Mouse (Mus musculus): ENCODE data around the gene Myt1l. TPM values are rescaled to one million over a fixed set of nuclear protein-coding genes. Genes with fewer than 3 reads are reported as not detected.
A peak's percentile ranks its signal among the peaks of the same experiment; 100 is the strongest.

Myt1l gene
- 233 and 237 TPM in 2 replicates for polyA plus RNA-seq (2015; fragmentation: Nextera tagmentation; extraction: Ambion mirVana)

- peak within 1 kb of the TSS; percentile 41 for H3K4me3 ChIP-seq
- peaks cover 26% of the 10 kb centered on the region for H3K4me1 ChIP-seq (replicated peaks)
- peak within 1 kb of the TSS; percentile 67 for H3K9ac ChIP-seq
- H3K36me3 ChIP-seq: no peaks in the 10 kb centered on the region
- peak; percentile 23 for ATAC-seq (ENCODE audit: low FRiP score, low read depth)
- whole genome bisulfite sequencing: 8% methylated on average over 13 of the region's 13 CpGs
- peak within 1 kb of the TSS; percentile 68 for H3K4me2 ChIP-seq
- no peaks in the 10 kb centered on the region for H3K9me3 ChIP-seq
- H3K27ac ChIP-seq (replicated peaks): peak within 1 kb of the TSS; percentile 98
- no peaks in the 10 kb centered on the region for H3K27me3 ChIP-seq
These were observed at the start of gene Myt1l for GRCm38 (mm10) chr12:29528031-29528771. Myt1l (plus strand) TSS chr12:29528384.

- H3K4me3 ChIP-seq: no peak overlapping the region
- 79% methylated on average over 10 of the region's 10 CpGs for WGBS
These were observed 41.7 kb upstream of the Myt1l start for GRCm38 (mm10) chr12:29486424-29487035.

GRCm38 (mm10) chr12:29526236-29526644 lies 1.9 kb upstream of the Myt1l start:
- peak overlapping the region; percentile 98 for H3K27ac ChIP-seq (replicated peaks)
- peaks cover 14% of the 10 kb centered on the region for H3K4me1 ChIP-seq (replicated peaks)
- peak overlapping the region; percentile 68 for H3K4me2 ChIP-seq
- no peaks in the 10 kb centered on the region for H3K27me3 ChIP-seq
- H3K4me3 ChIP-seq: peak overlapping the region; percentile 23
- no peaks in the 10 kb centered on the region for H3K36me3 ChIP-seq
- peak; percentile 78 for ATAC-seq (ENCODE audit: low FRiP score, low read depth)
- H3K9ac ChIP-seq: peak overlapping the region; percentile 45
- no peaks in the 10 kb centered on the region for H3K9me3 ChIP-seq
- 3% methylated on average over 6 of the region's 6 CpGs for WGBS

More at GRCm38 (mm10) chr12:29486424-29487035, 41.7 kb upstream of the Myt1l start:
- Histone ChIP-seq H3K9me3 (no peaks in the 10 kb centered on the region; the same call in 1 of the 2 replicates), H3K4me2 (no peak overlapping the region), H3K36me3 (no peaks in the 10 kb centered on the region), H3K27ac (replicated peaks) (no peak overlapping the region), H3K9ac (no peak overlapping the region), H3K4me1 (replicated peaks) (no peaks in the 10 kb centered on the region), H3K27me3 (no peaks in the 10 kb centered on the region)
- no peak for ATAC-seq (ENCODE audit: low FRiP score, low read depth)

- under 1% methylated on average over 27 of the region's 27 CpGs for WGBS
- ATAC-seq (ENCODE audit: low FRiP score, low read depth): peak; percentile 83
These were observed 979 bp upstream of the Myt1l start for GRCm38 (mm10) chr12:29527048-29527761.

GRCm38 (mm10) chr12:29530241-29530725 lies 2.1 kb downstream of the Myt1l start:
- Histone ChIP-seq H3K27me3 (no peaks in the 10 kb centered on the region), H3K9me3 (no peaks in the 10 kb centered on the region), H3K36me3 (no peaks in the 10 kb centered on the region), H3K4me3 (peak overlapping the region; percentile 41), H3K27ac (replicated peaks) (peak overlapping the region; percentile 95), H3K9ac (peak overlapping the region; percentile 64), H3K4me2 (peak overlapping the region; percentile 57), H3K4me1 (replicated peaks) (peaks cover 34% of the 10 kb centered on the region)
- WGBS: 2% methylated on average over 6 of the region's 6 CpGs
- ATAC-seq (ENCODE audit: low FRiP score, low read depth): no peak

More at GRCm38 (mm10) chr12:29527048-29527761, 979 bp upstream of the Myt1l start:
- peak overlapping the region; percentile 98 for H3K27ac ChIP-seq (replicated peaks)
- H3K36me3 ChIP-seq: no peaks in the 10 kb centered on the region
- peak overlapping the region; percentile 67 for H3K9ac ChIP-seq
- no peaks in the 10 kb centered on the region for H3K27me3 ChIP-seq
- H3K4me2 ChIP-seq: peak overlapping the region; percentile 68
- no peaks in the 10 kb centered on the region for H3K9me3 ChIP-seq
- peaks cover 17% of the 10 kb centered on the region for H3K4me1 ChIP-seq (replicated peaks)
- H3K4me3 ChIP-seq: peak overlapping the region; percentile 41

GRCm38 (mm10) chr12:29530823-29531222 lies 2.6 kb downstream of the Myt1l start:
- Histone ChIP-seq H3K9me3 (no peaks in the 10 kb centered on the region), H3K27ac (replicated peaks) (peak overlapping the region; percentile 95), H3K9ac (peak overlapping the region; percentile 64), H3K27me3 (no peaks in the 10 kb centered on the region), H3K4me1 (replicated peaks) (peaks cover 29% of the 10 kb centered on the region), H3K4me3 (peak overlapping the region; percentile 41), H3K36me3 (no peaks in the 10 kb centered on the region), H3K4me2 (peak overlapping the region; percentile 57)
- ATAC-seq (ENCODE audit: low FRiP score, low read depth): no peak
- 43% methylated on average over 7 of the region's 7 CpGs for WGBS

- Histone ChIP-seq H3K36me3 (no peaks in the 10 kb centered on the region), H3K9ac (peak overlapping the region; percentile 75), H3K4me3 (peak overlapping the region; percentile 50), H3K27ac (replicated peaks) (peak overlapping the region; percentile 94), H3K27me3 (no peaks in the 10 kb centered on the region), H3K4me1 (replicated peaks) (peaks cover 44% of the 10 kb centered on the region), H3K4me2 (peak overlapping the region; percentile 74), H3K9me3 (no peaks in the 10 kb centered on the region)
- peak; percentile 78 for ATAC-seq (ENCODE audit: low FRiP score, low read depth)
- WGBS: 17% methylated on average over 14 of the region's 14 CpGs
These were observed 5.1 kb downstream of the Myt1l start for GRCm38 (mm10) chr12:29533071-29533876.

- no peaks in the 10 kb centered on the region for H3K9me3 ChIP-seq
- H3K27me3 ChIP-seq: no peaks in the 10 kb centered on the region
- peak overlapping the region; percentile 75 for H3K9ac ChIP-seq
- peaks cover 53% of the 10 kb centered on the region for H3K4me1 ChIP-seq (replicated peaks)
- peak overlapping the region; percentile 74 for H3K4me2 ChIP-seq
- peak overlapping the region; percentile 94 for H3K27ac ChIP-seq (replicated peaks)
- H3K36me3 ChIP-seq: no peaks in the 10 kb centered on the region
- H3K4me3 ChIP-seq: peak overlapping the region; percentile 50
- peak; percentile 46; the same call in 1 of the 2 replicates for ATAC-seq (ENCODE audit: low FRiP score, low read depth)
- WGBS: 3% methylated on average over 6 of the region's 6 CpGs
These were observed 6.1 kb downstream of the Myt1l start for GRCm38 (mm10) chr12:29534326-29534725.

- under 1% methylated on average over 25 of the region's 25 CpGs for WGBS
- H3K4me1 ChIP-seq (replicated peaks): peaks cover 58% of the 10 kb centered on the region
- H3K4me2 ChIP-seq: peak overlapping the region; percentile 74
- no peaks in the 10 kb centered on the region for H3K36me3 ChIP-seq
- peak overlapping the region; percentile 75 for H3K9ac ChIP-seq
- ATAC-seq (ENCODE audit: low FRiP score, low read depth): peak; percentile 47
- H3K27ac ChIP-seq (replicated peaks): peak overlapping the region; percentile 94
- H3K4me3 ChIP-seq: peak overlapping the region; percentile 50
- H3K27me3 ChIP-seq: no peaks in the 10 kb centered on the region
- H3K9me3 ChIP-seq: no peaks in the 10 kb centered on the region
These were observed 6.6 kb downstream of the Myt1l start for GRCm38 (mm10) chr12:29534761-29535300.

- Histone ChIP-seq H3K4me2 (peak overlapping the region; percentile 74), H3K9ac (peak overlapping the region; percentile 75), H3K9me3 (no peaks in the 10 kb centered on the region), H3K27me3 (no peaks in the 10 kb centered on the region), H3K4me1 (replicated peaks) (peaks cover 66% of the 10 kb centered on the region), H3K27ac (replicated peaks) (peak overlapping the region; percentile 94), H3K36me3 (no peaks in the 10 kb centered on the region), H3K4me3 (peak overlapping the region; percentile 50)
- peak; percentile 49 for ATAC-seq (ENCODE audit: low FRiP score, low read depth)
- WGBS: 26% methylated on average over 5 of the region's 5 CpGs
These were observed 9.7 kb downstream of the Myt1l start for GRCm38 (mm10) chr12:29537916-29538315.

- H3K27me3 ChIP-seq: no peaks in the 10 kb centered on the region
- H3K4me3 ChIP-seq: peak overlapping the region; percentile 50
- WGBS: 35% methylated on average over 11 of the region's 11 CpGs
- no peaks in the 10 kb centered on the region for H3K36me3 ChIP-seq
- H3K4me2 ChIP-seq: peak overlapping the region; percentile 74
- peak overlapping the region; percentile 94 for H3K27ac ChIP-seq (replicated peaks)
- peaks cover 60% of the 10 kb centered on the region for H3K4me1 ChIP-seq (replicated peaks)
- no peaks in the 10 kb centered on the region for H3K9me3 ChIP-seq
- peak; percentile 27; the same call in 1 of the 2 replicates for ATAC-seq (ENCODE audit: low FRiP score, low read depth)
- H3K9ac ChIP-seq: peak overlapping the region; percentile 75
These were observed 10.3 kb downstream of the Myt1l start for GRCm38 (mm10) chr12:29538456-29538855.

Data from hindbrain, embryonic 15.5 days (tissue).